Mouse (Mus musculus): ENCODE measurements around the gene Dyrk3. TPM values are rescaled to one million over a fixed set of nuclear protein-coding genes. Genes with fewer than 3 reads are reported as not detected.
"Not testable (repeated sequence)": the region's sequence is repeated elsewhere in the genome, so short reads cannot be mapped to it uniquely, and the experiment has no call there.

Dyrk3 gene
- polyA plus RNA-seq (2012; rRNA removed): 2.7 and 3.0 TPM in 2 replicates

DNA sequence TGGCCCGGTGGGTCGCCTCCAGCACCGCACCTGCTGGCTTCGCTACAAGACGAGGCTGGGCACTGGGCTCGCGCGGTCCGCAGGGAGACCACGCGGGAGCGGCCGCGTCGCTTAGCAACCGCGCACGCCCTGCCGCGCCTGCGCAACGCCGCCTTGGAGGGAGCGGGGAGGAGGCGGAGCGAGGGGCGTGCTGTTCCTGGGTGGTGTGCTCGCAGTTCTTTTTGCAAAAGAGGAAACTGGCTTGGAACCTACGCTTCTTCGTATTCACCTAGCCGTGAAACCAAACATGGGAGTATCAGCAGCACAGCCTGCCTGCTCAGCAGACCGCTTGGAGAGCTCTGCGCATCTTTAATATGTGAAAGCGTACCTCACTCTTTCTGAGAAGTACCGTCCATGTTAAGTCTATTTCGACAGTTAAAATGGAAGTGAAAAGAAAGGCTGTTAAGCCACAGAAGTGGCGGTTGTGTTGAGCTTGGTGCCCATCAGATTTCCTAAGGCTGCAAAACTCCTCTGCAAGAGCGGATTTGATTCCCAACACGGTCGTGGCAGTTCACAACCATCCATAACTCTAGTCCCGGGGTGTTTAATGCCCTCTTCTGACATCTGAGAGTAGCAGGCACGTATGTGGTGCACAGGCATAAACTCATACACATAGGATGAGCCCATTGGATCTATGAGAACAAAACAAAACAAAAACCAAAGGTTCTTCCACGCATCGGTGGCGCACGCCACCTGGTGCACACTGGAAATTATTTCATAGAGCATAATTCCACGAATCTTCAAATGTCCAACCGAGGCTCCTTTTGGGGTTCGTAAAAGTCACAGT is at the start of gene Dyrk3:
TSS of gene Dyrk3 (minus strand) at position 150 of the 826 bp plus-strand sequence.
- DNase-seq (ENCODE audit: low read depth): no peak

DNA sequence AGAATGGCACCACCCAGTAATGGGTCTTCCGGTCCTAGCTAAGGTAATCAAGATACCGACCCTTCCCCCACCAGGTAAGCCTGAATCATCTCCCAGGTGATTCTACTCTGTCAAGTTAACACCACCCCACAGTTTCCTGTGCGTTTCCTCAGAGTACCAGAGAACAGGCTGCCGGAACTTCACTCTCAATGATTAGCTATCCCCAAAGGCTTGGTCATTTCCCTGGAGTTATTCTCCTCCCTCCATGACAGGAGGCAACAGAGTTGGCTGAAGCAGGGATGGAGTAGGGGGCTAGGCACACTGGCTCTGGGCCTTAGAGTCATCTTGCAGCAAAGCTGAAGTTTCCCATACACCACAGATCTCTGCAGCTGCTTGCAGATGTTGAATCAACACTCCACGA is 49.7 kb upstream of the Dyrk3 start:
- DNase-seq (ENCODE audit: low read depth): no peak

GRCm38 (mm10) chr1:131186995-131187394 is 48.9 kb upstream of the Dyrk3 start:
- DNase-seq (ENCODE audit: low read depth): no peak

DNA sequence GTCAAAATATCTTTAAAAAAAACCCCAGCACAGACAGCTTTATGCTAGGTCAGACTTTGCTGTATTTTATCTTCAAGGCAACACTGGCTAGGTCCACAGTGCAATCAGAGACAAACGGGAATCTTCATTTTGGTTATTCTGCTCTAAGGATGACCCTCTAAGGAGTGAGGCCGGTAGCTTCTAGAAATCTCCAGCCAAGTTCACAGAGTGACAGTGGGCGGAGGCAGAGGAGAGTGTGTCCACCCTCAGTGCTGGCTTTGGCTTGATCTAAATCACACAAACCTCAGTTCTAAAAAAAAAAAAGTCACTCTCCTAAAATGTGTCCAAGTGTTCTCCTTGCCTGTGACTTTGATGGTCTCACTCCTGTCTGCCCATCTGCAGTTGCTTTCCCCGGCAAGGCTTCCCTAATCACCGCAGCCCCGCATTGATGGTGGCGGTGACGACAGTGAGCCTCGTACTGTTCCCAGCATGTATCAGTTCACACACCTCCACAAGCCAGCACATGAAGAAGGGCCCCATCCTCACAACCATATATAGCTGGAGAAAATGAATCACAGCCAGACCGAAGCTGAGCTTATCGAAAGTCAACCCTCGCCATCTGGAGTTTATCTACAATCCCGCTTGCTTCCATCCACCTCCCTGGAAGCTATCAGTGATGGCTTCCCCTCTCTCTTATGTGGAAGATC is 47.8 kb upstream of the Dyrk3 start:
- no peak for DNase-seq (ENCODE audit: low read depth)

DNA sequence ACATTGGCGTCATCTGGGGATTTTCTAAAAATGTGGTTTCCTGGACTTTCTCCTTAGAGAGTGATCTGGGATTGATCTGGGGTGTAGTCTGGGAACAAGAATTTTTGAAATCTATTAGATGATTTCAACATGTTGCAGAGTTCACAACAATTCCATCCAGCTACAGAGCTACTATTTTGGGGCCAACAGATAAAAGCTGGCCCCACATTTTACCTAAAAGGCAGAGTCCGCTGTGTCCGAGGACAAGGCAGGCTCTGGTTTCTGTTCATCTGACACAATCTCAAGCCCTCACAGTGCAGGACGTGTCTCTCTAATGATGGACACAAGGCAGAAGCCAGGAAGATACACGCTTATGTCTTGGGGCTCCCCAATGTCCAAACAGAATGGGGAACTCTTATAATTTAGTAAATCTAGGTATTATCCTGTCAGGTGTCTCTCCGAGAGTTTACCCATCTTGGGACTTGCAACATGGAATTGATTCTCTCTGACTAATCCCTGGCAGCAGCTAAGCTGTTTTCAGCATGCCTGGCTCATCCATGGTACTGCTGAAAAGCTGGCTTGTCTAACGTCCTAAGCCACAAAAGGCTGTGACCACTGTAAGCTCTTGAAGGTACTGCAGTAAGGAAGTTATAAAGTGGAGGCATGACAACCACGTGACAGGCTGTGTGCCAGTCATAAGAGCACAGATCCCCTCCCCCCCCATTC is 47.0 kb upstream of the Dyrk3 start:
- no peak for DNase-seq (ENCODE audit: low read depth)

DNA sequence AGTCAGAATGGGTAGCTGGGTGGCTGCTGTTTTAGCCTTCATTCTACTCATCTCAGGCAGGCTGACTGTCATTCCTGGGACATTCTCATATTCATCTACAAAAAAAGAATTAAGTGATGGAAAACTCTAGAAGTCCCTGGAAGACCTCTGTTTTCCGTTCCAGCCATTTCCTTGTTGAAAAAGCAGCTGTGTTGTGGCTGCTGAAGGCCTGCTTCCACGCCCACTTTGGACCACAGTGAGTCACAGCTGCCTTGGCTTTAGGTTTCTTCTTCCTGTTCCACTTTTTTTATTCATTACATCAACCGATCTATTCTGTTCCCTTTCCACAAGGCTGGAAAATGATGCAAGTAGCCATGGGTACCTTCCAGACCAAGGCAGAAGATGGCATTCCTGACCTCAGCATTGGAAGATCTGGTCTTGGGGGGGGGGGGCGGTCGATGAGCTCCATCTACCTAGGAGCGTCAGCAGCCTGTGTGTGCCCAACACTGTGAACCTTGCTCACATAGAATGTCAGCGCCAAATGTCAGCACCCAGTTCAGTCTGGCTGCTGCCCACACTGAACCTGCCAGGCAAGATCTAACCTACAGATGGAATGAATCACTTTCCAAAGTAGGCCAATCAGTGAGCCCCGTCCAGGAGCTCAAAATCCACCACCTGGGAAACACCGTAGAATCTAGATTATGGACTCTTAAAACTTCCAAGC is 46.3 kb upstream of the Dyrk3 start:
- no peak for DNase-seq (ENCODE audit: low read depth)

DNA sequence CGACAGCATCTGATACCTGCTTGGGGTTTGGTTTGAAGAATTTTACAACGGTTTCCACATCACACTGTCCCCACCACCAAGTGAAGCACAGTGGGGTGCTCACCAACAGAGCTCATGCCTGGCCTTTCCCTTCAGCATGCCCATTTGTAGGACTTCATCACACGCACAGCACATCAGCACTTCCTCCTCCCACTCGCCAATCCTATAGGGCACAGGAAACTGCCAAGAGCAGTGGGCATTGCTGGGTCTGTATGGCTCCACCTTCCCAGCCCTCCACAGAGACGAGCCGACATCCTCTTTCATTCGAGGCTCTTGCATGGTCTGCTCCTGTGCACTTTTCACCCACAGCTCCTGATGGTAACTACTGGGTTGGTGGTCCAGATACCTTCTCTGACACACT is 45.1 kb upstream of the Dyrk3 start:
- DNase-seq (ENCODE audit: low read depth): no peak

DNA sequence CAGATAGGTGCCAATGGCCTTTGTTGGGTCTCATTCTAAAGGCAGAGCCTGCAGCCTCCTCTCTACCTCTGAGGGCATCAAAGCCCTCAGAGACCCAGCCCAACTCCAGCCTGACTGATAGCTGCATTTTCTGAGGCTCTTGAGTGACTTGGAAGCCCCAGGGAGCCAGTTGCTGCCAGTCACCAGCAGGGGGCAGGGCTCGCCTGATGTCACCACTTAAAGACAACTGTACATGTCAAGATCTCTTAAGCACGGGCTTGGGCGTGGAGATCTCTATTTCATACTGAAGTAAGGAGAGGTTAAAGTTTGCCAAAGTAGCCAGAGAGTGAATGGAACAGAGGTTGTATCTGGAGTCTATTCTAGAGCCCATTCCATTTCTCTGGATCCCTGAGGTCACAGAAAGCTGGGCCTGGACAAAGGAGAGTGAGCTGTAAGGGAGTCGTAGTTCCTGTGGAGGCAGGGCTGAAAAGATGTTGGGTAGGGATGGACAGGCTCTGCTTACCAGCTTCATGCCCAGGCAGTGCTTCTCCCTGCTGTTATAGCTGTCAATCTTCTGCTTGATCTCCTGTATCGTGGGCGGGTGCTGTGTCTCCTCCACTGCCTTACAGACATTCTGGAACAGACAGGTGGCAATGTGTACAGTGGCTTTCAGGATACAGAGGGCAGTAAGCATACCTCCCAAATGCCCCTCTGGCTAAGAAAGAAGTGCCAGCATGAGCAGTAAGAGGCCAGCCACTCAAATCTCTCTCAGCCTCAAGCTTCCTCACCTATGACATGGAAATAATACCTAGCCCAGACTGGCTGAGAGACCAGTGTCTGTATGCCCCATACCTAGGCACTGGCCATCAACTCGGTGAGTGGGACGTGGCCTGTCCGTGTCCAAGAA is 43.7 kb upstream of the Dyrk3 start:
- DNase-seq (ENCODE audit: low read depth): no peak

GRCm38 (mm10) chr1:131180386-131180785 is 42.2 kb upstream of the Dyrk3 start:
- DNase-seq (ENCODE audit: low read depth): no peak

DNA sequence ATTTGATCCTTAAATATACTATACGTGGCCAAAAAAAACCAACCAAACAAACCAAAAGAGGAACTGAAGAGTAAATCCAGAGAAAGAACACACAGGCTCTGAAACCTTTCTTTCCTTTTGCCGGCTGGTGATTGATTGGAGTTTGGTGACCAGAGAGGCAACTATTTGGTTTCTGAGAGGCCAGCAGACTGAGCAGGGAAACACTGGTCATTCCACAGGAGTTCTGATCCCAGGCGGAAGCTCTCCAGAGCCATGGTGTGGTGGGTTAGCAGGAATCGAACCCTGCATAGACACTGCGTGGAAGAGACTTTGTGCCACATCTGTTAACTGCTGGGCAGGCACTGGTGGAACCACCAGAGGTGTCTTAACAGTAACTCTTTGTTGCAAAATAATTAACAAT is 39.9 kb upstream of the Dyrk3 start:
- no peak for DNase-seq (ENCODE audit: low read depth)

- no peak for DNase-seq (ENCODE audit: low read depth)
Measured at GRCm38 (mm10) chr1:131177249-131177648, 39.1 kb upstream of the Dyrk3 start.

- no peak for DNase-seq (ENCODE audit: low read depth)
Measured at GRCm38 (mm10) chr1:131175819-131176218, 37.7 kb upstream of the Dyrk3 start.

GRCm38 (mm10) chr1:131175189-131175588 is 37.0 kb upstream of the Dyrk3 start:
- no peak for DNase-seq (ENCODE audit: low read depth)

DNA sequence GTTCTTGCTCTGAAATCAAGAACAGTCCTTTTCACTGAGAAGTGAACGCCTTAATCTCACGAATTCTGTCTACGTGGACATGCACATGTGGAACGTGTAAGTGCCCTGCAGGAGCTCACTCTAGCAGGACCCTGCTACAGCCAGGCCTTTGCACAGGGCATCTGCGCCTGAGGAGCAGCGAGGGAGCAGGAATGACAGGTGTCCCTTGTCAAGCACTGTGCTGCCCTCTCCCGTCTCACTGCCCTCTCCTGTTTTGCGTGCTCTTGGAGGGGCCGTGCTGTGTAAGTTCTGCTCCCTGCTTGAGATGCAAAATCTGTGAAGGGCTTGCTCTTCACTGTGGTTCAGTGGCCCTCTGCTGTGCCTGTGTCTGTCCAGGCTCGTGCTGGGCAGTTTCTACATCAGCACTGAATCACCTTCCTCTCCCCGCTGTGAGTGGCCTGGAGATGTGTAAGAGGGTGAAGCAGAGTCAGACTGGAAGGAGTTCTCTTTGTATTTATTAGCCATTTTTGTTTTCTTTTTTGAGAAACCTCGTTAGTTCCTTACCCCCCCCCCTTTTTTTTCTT is 36.2 kb upstream of the Dyrk3 start:
- DNase-seq (ENCODE audit: low read depth): no peak

- no peak for DNase-seq (ENCODE audit: low read depth)
Measured at GRCm38 (mm10) chr1:131173809-131174208, 35.7 kb upstream of the Dyrk3 start.

DNA sequence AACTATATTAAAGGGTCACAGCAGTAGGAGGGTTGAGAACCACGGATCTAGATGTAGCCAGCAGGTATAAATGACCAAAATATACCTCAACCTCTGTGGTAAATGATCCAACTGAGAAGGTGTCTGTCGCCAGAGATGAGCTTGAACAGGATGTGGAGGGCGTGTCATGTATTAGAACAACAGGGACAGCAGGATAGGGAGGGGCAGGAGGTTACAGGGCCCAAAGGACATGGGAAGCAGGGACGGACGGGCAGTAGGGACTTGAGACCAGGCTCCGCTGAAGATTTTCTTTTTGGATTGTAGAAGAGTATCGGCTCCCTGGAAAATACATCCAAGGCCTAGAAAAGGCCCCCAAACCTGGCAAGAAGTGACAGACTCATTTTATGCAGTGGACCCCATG is 34.9 kb upstream of the Dyrk3 start:
- DNase-seq (ENCODE audit: low read depth): no peak

GRCm38 (mm10) chr1:131167612-131168011 is 29.5 kb upstream of the Dyrk3 start:
- DNase-seq (ENCODE audit: low read depth): no peak

DNA sequence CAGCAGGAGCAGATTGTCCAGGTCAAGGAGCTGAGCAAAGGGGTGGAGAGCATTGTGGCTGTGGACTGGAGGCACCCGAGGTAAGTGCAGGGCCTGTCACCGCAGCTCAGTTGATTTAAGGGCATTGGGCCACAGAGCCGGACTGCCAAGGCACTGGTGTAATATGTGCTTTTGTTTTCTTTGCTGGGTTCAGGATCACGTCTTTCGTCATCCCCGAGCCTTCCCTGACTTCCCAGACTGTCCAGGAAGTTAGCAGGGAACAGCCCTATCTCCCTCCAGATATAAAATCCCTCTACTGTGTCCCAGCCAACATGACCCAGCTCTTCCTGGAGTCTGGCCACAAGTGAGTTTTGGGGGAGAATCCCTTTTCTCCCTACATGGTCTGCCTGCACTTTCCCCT is 26.3 kb upstream of the Dyrk3 start:
- peak; percentile 62 for DNase-seq (ENCODE audit: low read depth)

GRCm38 (mm10) chr1:131161091-131161490 is 23.0 kb upstream of the Dyrk3 start:
- DNase-seq (ENCODE audit: low read depth): no peak

- DNase-seq (ENCODE audit: low read depth): not testable (repeated sequence)
Measured at GRCm38 (mm10) chr1:131159573-131160327, 21.6 kb upstream of the Dyrk3 start.
